Mouse (Mus musculus) adrenal gland, postnatal 25 days (tissue): ENCODE measurements around the gene Tnfaip2. TPM values are rescaled to one million over a fixed set of nuclear protein-coding genes. Genes with fewer than 3 reads are reported as not detected.

ENCODE experiments used
- DNase-seq: peaks from one replicate; pipeline ENCODE4 v3.0.0; 2021; ENCODE audit warnings: mixed read lengths
- total RNA-seq: library from RNA; stranded (reverse); gene quantifications from 2 replicates; pipeline ENCODE4 v1.2.3, GENCODE M21; 2021

The Tnfaip2 gene
- total RNA-seq, 1 experiment from 2014 or later, result 15.0 TPM

DNA sequence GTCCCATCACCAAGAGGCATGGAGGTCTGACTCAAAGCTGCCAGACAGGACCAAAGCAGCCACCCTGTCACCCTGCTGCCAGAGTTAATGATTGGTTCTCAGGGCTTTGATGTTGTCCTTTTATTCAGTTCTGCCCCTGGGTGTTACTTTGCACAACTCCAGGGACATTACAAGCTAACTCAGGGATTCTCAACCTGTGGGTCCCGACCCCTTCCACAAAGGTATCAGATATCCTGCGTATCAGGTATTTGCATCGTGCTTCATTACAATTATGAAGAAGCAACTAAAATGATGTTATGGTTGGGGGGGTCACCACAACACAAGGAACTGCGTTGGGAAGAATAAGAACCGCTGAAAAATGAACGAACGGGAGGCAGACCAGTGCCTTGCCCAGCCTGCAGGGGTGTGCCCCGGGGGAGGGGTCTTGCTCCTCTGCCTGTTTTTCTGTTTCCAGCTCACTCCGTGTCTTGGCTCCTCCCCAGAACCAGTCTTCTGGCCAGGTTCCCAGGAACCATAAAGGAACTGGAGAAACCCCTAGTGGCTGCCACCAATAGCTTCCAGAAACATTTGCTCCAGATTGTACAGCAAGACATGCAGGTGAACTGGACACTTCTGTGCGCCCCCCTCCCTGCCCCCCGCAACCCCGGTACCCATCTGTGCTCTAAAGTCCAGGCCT lies 14.7 kb upstream of the Tnfaip2 start:
- DNase-seq, result no peak

DNA sequence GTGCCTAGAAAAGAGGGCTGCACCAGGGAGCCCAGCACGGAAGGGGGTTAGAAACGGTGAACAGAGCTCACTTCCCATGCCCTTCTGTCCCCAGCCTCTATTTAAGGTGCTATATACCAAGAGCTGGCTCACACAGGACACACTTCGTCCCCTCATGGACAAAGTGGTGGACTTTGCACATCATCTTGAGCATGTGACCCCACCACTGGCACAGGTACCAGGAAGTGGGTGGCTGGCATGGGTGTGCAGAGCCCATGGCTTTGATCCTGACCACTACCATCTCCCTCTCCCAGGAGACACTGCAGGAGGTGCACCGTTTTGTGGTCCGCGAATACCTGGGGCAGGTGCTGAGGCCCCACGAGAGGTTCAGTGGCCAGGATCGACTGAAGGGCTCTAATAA lies 13.9 kb upstream of the Tnfaip2 start:
- DNase-seq, result no peak

DNA sequence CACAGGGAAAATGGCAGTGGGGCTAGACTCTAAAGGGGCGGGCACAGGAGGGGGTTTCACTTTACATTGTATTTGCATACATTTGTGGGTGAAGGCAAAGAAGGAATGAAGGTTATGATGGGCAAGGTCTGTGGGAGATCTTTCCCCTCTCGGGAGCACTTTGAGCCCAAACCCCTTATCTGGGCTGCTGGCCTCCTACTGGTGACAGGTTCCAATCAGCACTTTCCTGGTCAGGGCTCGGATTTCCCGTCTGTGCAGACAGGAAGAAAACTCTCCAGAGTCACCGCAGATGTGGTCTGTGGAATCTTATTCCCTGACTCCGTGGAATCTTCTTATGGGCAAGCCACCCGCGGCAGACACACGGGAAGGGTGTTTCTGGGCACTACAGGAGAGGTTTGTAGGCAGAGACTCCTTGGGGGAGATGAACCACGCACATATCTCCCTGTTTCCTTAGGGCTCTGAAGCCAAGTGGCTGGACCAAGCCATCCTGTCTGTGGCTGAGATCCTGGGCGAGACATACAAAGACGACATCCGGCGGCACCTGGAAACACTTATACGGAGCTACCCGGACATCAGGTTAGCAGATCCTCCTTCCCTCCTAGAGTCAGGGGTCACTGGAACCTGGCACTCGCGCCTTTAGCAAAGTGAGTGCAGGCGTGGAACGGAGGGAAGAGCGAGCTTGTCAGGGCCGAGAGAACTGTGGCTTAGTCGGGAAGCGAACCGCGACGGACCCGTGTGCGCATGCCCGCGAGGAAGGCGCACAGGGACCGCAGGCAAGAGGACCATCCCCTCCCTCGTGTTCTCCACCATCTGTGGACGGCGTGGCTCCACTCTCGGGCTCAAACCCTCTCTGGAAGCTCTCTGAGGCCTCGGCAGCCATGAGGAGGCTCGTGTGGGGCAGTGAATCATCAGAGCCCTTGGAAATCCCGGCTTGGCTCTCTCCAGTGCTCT lies 13.0 kb upstream of the Tnfaip2 start:
- DNase-seq, result no peak

DNA sequence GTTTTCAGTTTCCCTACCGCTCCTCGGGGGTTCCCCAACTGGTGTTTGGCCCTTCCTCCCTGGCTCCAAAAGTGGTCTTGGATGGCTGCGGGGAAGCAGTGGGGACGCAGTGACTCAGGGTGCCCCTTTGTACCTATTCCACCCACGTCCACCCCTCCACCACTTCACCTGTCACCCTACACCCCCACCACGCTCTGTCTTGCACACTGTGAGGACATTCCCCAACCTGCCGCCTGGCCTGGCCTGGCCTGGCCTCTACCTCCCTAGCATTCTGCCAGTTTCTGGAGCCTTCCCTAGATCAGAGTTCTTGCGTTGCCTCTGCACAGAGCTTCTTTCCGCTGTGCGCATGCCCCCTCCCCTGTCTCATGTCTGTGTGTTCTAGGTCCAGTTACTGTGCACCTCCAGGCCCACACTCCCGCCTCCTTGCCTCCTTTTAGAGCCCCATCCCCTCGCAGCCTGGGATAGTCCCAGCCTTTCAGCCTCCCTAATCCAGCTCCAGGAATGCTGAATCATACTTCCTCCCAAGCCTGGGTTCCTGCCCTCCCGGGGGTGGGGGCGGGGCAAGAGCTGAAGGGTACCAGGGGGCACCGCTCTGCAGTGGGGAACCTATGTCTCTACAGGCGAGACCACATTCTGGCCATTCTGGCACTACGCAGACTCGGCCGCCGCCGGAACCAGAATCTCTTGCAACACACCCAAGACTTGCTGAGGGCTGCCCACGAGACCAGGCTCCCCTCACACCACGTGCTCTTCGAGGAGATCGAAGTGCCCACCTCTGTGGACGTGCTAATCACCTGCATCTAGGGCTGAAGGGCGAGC lies 12.0 kb upstream of the Tnfaip2 start:
- peak; percentile 63 for DNase-seq

DNA sequence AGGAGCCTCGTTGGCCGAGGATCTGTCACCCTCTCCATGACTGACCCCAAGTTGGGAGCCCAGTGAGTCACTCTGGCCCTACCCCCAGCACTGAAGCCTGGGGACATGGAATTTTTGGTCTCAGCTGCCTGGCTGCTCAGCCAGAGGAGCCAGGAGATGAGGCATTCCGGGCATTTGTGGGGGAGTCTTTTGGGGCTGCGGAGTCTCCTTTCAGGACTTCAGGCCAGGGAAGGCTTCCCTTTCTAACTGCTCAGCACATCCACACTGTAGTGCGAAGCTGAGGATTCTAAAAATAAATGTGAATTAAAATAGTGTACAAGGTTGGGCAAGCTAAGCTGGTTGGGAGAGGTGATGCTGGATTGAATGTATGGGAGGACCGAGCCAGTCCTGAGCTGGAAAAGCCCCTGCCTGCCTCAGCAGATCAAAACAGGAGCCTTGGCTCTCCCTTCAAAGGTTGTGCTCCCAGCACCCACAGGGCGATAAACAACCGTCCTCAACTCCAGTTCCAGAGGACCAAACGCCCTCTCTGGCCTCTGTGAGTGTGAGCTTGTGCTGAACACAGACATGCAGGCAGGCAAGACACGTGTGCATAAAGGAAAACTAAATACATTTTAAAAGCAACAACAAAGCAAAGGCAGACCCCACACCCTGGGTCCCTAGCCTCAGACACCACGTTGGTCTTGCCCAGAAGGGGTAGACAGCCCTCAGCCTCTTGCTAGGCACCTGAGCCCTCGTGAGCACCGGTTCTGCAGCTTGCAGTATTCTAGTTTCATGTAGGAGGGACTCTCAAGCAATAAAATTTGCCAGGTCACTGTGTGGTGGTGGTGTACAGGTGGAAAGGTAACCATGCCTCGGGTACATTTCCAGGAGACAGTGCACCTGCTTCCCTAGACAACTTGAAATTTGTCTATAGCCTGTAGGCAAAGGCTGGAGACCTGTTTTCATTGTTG lies 11.1 kb upstream of the Tnfaip2 start:
- peak; percentile 51 for DNase-seq

DNA sequence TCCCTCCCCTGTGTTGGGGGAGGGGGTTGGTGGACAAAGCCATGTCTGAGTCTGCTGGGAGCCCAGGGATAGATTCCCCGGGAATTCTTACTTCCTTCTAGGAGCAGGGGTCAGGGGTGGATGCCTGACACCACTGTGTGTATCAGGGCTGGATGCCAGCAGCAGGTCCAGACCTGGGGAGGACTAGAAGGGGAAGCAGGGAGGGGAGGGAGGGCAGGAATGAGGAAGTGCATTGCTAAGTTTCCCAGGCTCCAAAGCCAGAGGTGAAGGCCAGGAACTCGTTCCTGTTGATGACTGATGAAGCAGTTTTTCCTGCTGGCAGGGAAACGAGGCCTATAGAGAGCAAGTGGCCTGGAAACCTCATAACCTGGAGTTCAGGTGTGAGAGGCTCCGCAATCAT lies 10.2 kb upstream of the Tnfaip2 start:
- no peak for DNase-seq

DNA sequence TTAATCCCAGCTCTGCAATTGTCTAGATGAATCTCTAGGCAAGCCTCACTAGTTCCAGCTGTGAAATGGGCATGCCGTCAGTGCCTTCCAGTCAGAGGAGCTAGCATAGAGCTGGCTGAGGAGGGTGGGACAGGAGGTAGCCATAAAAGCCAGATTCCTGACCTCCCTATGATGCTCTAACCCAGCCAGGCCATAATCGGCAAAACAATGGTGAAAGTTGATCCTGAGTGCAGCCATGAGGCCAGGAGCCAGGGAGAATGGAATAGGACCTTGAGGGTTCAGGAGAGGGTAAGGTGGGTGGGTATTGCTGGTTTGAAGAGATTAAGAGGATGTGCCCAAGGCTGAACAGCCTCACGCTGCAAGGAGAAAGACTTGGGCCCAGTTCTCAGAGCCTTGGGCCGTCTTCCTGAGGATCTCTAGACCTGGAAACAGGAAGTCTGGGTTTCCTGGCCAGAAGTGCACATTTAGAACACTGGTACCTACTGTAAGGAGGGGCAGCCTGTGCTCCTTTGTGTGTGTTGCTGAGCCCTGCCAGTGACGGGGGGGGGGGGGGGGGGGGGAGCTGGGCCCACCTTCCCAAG lies 9.4 kb upstream of the Tnfaip2 start:
- DNase-seq, result no peak

DNA sequence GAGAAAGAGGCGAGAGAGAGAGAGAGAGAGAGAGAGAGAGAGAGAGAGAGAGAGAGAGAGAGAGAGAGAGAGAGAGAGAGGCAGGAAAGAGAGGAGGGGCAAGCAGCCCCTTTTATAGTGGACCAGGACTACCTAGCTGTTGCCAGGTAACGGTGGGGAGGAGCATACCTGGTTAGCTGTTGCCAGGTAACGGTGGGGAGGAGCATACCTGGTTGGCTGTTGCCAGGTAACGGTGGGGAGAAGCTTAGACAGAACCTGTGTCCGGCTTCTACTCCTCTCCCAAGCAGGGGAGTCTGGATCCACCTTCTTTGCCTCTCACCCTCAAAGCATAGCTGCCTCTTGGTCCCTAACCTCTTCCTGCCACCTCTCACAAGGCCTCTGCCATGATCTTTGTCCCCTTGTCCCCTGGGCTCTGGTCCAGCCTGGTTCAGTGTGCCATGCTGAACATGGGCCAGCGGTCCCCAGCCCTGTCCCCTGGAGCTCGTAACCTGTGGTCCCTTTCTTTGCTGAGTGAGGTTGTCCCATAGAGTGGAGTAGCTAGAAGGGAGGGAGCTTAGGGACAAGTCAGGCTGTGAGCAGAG lies 8.0 kb upstream of the Tnfaip2 start:
- DNase-seq, result no peak

DNA sequence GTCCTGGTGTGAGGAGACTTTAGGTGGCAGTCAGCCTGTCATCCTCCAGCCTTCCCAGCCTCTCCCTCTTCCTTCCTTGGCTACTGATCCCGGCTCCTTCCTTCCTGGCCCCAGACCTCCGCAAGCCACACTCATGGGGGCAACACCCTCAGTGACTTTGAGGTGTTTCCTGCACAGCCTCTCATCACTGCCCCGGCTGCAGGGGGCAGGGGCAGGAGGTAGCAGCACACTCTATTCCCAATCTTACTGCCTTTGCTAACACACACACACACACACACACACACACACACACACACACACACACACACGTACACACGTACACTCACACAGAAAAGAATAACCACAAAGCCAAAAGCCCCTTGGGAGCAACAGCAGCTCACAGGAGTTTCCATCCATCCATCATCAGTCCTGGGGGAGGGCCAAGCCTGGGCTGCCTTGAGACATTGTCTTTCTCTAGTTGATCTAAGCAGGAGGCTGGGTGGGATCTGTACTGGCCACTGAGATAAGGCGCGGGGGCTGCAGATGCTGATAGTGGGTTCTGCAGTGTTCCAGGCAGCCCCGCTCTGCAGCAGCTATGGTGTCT lies 7.4 kb upstream of the Tnfaip2 start:
- no peak for DNase-seq

DNA sequence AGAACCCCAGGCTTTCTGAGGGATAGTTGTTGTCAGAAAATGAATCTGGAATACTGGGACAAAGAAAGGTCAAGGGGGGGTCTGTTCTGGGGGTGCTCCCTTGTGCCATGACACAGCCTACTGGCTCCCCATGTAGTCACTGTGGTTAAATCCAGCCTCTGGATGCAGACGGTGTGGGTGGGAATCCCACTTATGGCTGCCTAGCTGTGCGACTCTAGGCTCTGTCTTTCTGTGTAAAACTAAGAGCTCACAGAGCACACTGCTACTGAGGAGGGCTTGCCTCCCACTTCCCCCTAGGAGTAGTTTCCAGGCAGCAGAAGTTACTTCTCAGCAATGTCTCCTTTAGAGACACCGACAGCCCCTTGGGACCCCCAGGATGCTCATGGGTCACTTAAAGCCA lies 6.1 kb upstream of the Tnfaip2 start:
- no peak for DNase-seq

DNA sequence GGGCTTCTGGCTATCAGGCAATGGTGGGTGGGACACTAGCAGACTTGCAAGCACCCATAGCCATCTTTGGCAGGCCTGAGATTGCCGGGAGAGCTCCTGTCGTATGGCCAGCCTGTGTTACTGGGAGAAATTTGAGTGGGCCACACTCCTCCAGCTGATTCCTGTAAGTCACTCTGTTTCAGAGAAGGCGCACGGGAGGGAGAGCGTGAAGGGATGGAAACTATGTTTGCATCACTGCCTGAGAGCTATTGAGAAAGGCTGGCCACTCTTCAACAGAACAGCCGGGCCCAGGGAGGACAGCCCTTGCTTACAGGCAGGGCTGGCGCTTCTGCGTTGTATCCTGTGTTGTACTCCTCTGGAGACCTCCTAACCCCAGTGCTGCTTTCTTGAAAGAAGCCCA lies 5.6 kb upstream of the Tnfaip2 start:
- DNase-seq, result no peak

DNA sequence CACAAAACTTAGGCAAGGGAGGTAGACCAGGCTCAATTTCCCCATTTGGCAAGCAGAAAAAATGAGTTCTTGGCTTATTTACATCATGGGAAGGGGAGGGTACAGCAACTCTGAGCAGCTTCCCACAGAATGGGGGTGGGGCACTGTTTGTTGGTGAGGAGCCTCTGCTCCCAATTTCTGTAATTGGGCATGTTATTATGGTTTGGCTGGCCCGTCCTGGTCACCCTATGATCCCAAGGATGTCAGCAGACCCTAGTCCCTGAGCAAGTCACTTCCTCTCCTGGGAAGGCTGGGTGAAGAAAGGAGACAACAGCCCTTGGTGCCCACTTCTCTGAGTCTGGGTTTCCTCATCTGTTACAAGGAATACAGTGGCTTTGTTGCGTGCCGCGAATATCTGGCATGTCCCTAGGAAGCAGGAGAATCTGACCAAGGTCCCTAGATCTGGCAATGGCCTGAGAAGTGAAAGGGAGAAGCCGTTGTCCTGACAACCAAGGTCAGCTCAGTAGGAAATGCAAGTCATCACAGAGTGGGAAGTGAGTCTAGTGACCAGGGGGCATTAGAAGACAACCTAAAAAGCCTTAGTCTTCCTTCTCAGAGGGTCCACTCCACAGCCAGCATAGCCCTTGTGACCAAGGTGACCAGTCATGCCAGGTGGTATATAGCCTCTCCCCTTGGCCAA lies 4.9 kb upstream of the Tnfaip2 start:
- peak; percentile 50 for DNase-seq

DNA sequence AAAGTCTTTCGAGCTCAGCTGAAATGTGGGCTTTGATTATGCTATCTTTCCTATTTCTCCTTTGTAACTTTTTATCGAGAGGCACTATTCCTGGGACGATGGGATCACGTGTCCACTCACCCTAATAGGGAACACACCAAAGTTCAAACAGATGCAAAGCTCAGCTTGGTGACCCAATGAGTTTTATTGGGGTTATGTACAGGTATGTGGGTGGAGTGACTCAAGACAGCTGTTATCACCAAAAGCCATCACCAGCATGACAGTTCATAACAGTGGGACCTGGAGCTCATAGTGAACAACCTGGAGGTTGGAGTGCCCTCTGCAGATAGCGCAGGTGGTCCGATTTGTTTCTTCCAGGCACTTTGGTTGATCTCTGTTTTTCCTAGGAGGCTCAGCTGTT lies 3.4 kb upstream of the Tnfaip2 start:
- no peak for DNase-seq

DNA sequence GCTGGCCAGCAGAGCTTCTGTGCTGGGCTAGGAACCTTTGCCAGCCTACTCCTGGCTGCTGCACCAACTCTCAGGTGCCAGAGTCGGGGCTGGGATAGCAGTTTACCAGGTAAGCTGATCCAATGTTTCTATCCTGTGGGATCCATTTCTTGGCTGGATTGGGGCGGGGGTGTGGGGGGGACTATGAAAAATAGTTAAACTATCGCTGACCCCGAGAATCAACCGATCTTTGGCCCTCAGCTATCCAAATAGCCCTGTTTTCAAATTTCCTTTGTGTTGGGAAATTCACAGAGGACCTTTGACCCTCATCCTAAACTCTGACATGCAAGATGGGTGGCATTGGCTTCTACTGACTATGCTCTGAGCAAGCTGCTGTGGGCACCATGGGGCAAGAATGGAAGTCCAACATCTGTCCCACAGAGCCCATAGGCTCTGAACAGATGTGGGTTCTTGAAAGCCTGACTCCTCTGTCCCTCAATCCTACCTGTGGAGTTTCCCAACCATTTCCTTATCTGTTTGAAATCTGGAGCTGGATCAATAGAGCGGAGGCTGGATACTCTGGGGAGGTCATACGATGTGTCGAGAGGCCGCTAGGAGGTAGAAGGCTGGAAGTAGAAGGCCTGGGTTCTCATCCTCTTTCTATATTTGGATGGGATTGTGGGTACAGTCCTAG lies 1.4 kb upstream of the Tnfaip2 start:
- DNase-seq, result no peak

DNA sequence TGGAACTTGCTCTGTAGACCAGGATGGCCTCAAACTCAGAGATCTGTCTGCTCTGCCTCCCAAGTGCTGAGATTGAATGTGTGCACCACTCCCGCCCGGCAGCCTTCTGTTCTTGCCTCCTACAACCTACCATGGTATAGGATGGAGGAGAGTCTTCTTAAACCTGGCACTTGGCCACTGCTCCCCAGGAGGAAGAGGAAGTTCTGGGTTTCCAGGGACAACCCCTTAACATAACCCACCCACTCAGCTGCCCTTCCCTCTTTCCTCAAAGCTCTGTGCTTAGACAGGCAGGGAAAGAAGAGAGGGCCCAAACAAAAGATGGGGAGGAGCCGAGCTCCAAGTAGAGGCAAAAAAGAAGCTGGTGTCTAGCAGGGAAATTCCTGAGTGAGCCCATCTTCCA lies 746 bp upstream of the Tnfaip2 start:
- no peak for DNase-seq

DNA sequence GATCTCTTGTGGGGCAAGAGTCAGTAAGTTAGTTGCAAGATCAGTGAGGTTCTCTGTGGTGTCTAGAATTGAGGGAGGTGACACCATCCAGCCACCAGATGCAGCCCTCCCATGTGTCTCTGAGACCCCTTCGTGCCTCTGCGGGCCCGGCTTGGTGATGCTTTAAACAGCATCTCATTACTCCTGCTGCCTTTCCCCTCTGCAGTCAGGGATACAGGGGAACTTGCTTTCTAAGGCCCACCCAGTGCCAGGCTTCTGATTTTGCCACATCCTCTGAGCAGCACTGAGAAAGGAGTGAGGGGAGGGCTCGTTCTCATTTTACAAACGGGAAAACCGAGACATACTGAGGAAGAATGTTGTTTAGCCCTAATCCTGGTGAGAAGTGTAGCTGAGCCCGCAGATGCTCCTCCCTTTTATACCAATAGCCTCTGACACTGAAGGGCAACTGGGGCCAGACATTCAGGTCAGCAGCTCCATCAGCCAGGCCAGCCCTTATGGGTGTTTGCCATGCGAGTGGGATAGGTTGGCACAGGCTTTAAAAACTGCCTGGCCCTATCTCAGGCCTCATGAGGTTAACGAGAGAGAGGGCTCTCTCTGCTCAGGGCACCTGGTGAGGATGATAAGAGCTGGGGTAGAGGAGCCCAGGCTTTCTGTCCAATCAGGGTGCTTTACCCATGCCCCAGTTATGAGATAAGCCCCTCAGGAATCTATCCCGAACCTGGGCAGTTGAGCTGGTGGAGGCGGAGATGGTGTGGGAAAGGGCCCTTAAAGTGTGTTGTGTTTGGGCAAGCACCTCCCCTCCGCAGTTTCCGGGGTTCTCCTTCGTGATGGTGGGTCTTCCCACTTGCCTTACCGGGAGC lies 972 bp downstream of the Tnfaip2 start:
- no peak for DNase-seq

DNA sequence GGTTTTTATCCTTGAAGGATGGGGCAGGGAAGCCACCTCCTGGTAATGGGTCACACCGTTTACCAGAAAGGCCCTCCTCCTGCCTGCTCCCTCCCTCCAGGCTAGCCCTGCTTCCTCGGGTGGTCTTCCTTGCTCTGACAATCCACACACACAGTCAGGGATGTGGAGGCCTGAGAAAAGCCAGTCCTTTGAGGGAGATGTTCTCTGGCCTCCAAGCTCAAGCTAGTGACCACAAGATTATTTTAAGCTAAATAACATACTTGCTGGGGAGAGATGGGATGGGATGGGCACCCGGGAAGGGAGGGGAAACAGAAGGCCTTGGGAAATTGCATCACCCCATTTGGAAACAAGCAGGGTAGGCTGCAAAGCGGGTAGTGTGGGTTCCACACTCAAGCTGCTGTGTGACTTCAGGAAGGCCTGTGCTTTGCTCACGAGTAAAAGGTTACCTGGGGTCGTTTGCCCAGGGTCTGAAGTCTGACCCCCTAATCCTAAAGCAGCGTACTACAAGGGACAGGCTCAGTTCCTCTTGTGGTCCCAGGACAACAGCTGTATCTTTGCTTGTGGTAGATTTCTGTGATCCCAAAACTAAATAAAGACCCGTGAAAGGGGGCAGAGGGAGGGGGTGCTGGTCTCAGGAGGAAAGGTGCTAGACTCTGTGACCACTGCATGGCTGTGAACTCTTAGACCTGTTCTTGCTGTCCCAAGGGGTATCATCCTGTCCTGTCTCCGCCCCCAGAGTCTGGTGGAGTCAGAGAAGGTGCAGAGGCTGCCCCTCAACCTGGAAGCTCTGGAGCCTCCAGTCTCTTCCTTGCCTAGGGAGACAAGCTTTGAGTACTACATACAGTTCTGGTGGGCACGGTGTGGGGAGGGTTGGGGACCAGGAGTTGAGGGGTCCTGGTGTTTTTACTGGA lies 1.9 kb downstream of the Tnfaip2 start:
- DNase-seq, result no peak
